Mouse (Mus musculus) hindbrain, embryonic 11.5 days (tissue): ENCODE data around the gene Gm11060. TPM values are rescaled to one million over a fixed set of nuclear protein-coding genes. Genes with fewer than 3 reads are reported as not detected.
A peak's percentile ranks its signal among the peaks of the same experiment; 100 is the strongest.

Experiments
- ATAC-seq: fragments of 200-750 bp; cut with Nextera tagmentation; 2 replicates; pipeline ENCODE4 v1.8.0; 2017; ENCODE audit warnings: mild to moderate bottlenecking, moderate TSS enrichment, moderate library complexity; ENCODE audit not compliant: low FRiP score
- DNase-seq: peaks from one replicate; pipeline ENCODE4 v3.0.0-alpha.2; 2015; ENCODE audit warnings: low spot score
- H3K27ac ChIP-seq: fragments of 300-500 bp; sonication (generic); 2 replicates; pipeline ENCODE4 v1.5.1; 2014; ENCODE audit warnings: mild to moderate bottlenecking, low read depth, low read length
- H3K27me3 ChIP-seq: fragments of 300-500 bp; sonication (generic); 2 replicates; pipeline ENCODE4 v1.6.1; 2014; ENCODE audit warnings: mild to moderate bottlenecking, low read length, moderate library complexity, mixed read lengths; ENCODE audit not compliant: control insufficient read depth, insufficient read depth
- H3K36me3 ChIP-seq: fragments of 300-500 bp; sonication (generic); 2 replicates; pipeline ENCODE4 v1.6.1; 2014; ENCODE audit warnings: mild to moderate bottlenecking, low read length, moderate library complexity, mixed read lengths; ENCODE audit not compliant: control insufficient read depth, insufficient read depth
- H3K4me1 ChIP-seq: fragments of 300-500 bp; sonication (generic); replicated peaks from 2 replicates; pipeline ENCODE4 v1.6.1; 2014; ENCODE audit warnings: low read length, mixed read lengths; ENCODE audit not compliant: control insufficient read depth, insufficient read depth
- H3K4me2 ChIP-seq: fragments of 300-500 bp; sonication (generic); replicated peaks from 2 replicates; pipeline ENCODE4 v1.6.1; 2014; ENCODE audit warnings: mild to moderate bottlenecking, low read depth, low read length
- H3K4me3 ChIP-seq: fragments of 300-500 bp; sonication (generic); 2 replicates; pipeline ENCODE4 v1.5.1; 2014; ENCODE audit warnings: low read depth, low read length
- H3K9ac ChIP-seq: fragments of 300-500 bp; sonication (generic); 2 replicates; pipeline ENCODE4 v1.6.1; 2014; ENCODE audit warnings: low read depth, low read length
- H3K9me3 ChIP-seq: fragments of 300-500 bp; sonication (generic); 2 replicates; pipeline ENCODE4 v1.6.1; 2016; ENCODE audit warnings: low read length; ENCODE audit not compliant: control insufficient read depth
- WGBS: fragments of 180-500 bp; shearing (Covaris S2); extraction: QIAGEN DNeasy Blood & Tissue Kit; methylation state at CpG from one replicate; pipeline ENCODE4 v1.1.7; 2014; 5-methylcytosine and 5-hydroxymethylcytosine counted together
- polyA plus RNA-seq: library from polyadenylated mRNA; unstranded; fragments of >200 nt; fragmentation: Nextera tagmentation; extraction: Ambion mirVana; gene quantifications from 2 replicates; pipeline ENCODE4 v1.2.1, GENCODE M21; 2014

Gene Gm11060
- polyA plus RNA-seq, 1 experiment from 2014 or later, result not detected

GRCm38 (mm10) chr2:105097294-105097953, 5.6 kb downstream of the Gm11060 start:
- no peak for ATAC-seq
- WGBS, result 89% methylated on average over 22 of the region's 22 CpGs
- H3K9ac ChIP-seq, result no peak overlapping the region
- no peak overlapping the region for H3K27ac ChIP-seq
- no peak overlapping the region for H3K4me3 ChIP-seq
- no peak for DNase-seq
- no peaks in the 10 kb centered on the region for H3K9me3 ChIP-seq
- no peaks in the 10 kb centered on the region for H3K27me3 ChIP-seq
- no peaks in the 10 kb centered on the region for H3K4me1 ChIP-seq
- H3K36me3 ChIP-seq, result no peaks in the 10 kb centered on the region
- H3K4me2 ChIP-seq, result no peak overlapping the region

GRCm38 (mm10) chr2:105099410-105099809, 7.6 kb downstream of the Gm11060 start:
- H3K9ac ChIP-seq, result no peak overlapping the region
- no peaks in the 10 kb centered on the region for H3K9me3 ChIP-seq
- no peaks in the 10 kb centered on the region for H3K36me3 ChIP-seq
- no peak overlapping the region for H3K27ac ChIP-seq
- no peaks in the 10 kb centered on the region for H3K27me3 ChIP-seq
- DNase-seq (no peak), ATAC-seq (no peak)
- H3K4me1 ChIP-seq, result no peaks in the 10 kb centered on the region
- no peak overlapping the region for H3K4me3 ChIP-seq
- 78% methylated on average over 7 of the region's 7 CpGs for WGBS
- no peak overlapping the region for H3K4me2 ChIP-seq

GRCm38 (mm10) chr2:105100541-105100940, 8.7 kb downstream of the Gm11060 start:
- H3K27ac ChIP-seq, result no peak overlapping the region
- WGBS, result 75% methylated on average over 7 of the region's 7 CpGs
- H3K9ac ChIP-seq, result no peak overlapping the region
- H3K27me3 ChIP-seq, result no peaks in the 10 kb centered on the region
- H3K9me3 ChIP-seq, result no peaks in the 10 kb centered on the region
- H3K4me3 ChIP-seq, result no peak overlapping the region
- no peak overlapping the region for H3K4me2 ChIP-seq
- no peaks in the 10 kb centered on the region for H3K36me3 ChIP-seq
- no peaks in the 10 kb centered on the region for H3K4me1 ChIP-seq
- ATAC-seq, result no peak
- no peak for DNase-seq

GRCm38 (mm10) chr2:105108703-105109158, 16.9 kb downstream of the Gm11060 start:
- DNase-seq (peak; percentile 60), ATAC-seq (peak; percentile 94)
- no peaks in the 10 kb centered on the region for H3K4me1 ChIP-seq
- H3K27me3 ChIP-seq, result peaks cover 3% of the 10 kb centered on the region
- H3K36me3 ChIP-seq, result no peaks in the 10 kb centered on the region
- 8% methylated on average over 6 of the region's 6 CpGs for WGBS
- H3K4me2 ChIP-seq, result no peak overlapping the region
- H3K9me3 ChIP-seq, result no peaks in the 10 kb centered on the region
- no peak overlapping the region for H3K27ac ChIP-seq
- H3K4me3 ChIP-seq, result no peak overlapping the region
- H3K9ac ChIP-seq, result no peak overlapping the region

GRCm38 (mm10) chr2:105114074-105114473, 22.3 kb downstream of the Gm11060 start:
- 13% methylated on average over 9 of the region's 9 CpGs for WGBS
- ATAC-seq (no peak), DNase-seq (no peak)
- Histone ChIP-seq H3K27ac (no peak overlapping the region), H3K9ac (no peak overlapping the region), H3K9me3 (no peaks in the 10 kb centered on the region), H3K4me1 (no peaks in the 10 kb centered on the region), H3K36me3 (no peaks in the 10 kb centered on the region), H3K27me3 (peaks cover 16% of the 10 kb centered on the region), H3K4me3 (no peak overlapping the region), H3K4me2 (no peak overlapping the region)

- no peak for ATAC-seq
- H3K9ac ChIP-seq, result no peak overlapping the region
Observed at GRCm38 (mm10) chr2:105117669-105118068, 25.9 kb downstream of the Gm11060 start.

GRCm38 (mm10) chr2:105122216-105122615, 30.4 kb downstream of the Gm11060 start:
- no peak overlapping the region for H3K9ac ChIP-seq
- DNase-seq (peak; percentile 65), ATAC-seq (peak; percentile 46; the same call in 1 of the 2 replicates)
- WGBS, result under 1% methylated on average over 8 of the region's 8 CpGs
- H3K36me3 ChIP-seq, result no peaks in the 10 kb centered on the region
- peaks cover 79% of the 10 kb centered on the region for H3K27me3 ChIP-seq
- 0 out of 2 replicates have a peak, but pooled peaks cover 4% of the 10 kb centered on the region for H3K4me1 ChIP-seq
- H3K4me2 ChIP-seq, result no peak overlapping the region
- H3K9me3 ChIP-seq, result no peaks in the 10 kb centered on the region
- H3K4me3 ChIP-seq, result no peak overlapping the region
- H3K27ac ChIP-seq, result no peak overlapping the region

More at GRCm38 (mm10) chr2:105117669-105118068, 25.9 kb downstream of the Gm11060 start:
- H3K9me3 ChIP-seq, result no peaks in the 10 kb centered on the region
- DNase-seq, result no peak
- 74% methylated on average over 8 of the region's 8 CpGs for WGBS
- H3K27ac ChIP-seq, result no peak overlapping the region
- peaks cover 40% of the 10 kb centered on the region for H3K27me3 ChIP-seq
- no peaks in the 10 kb centered on the region for H3K36me3 ChIP-seq
- no peaks in the 10 kb centered on the region for H3K4me1 ChIP-seq
- H3K4me3 ChIP-seq, result no peak overlapping the region
- no peak overlapping the region for H3K4me2 ChIP-seq

- H3K4me2 ChIP-seq, result no peak overlapping the region; the same call in 1 of the 2 replicates
- WGBS, result under 1% methylated on average over 27 of the region's 27 CpGs
- H3K4me3 ChIP-seq, result no peak overlapping the region
- ATAC-seq (peak; percentile 23; the same call in 1 of the 2 replicates), DNase-seq (peak; percentile 71)
- H3K9me3 ChIP-seq, result no peaks in the 10 kb centered on the region
- H3K9ac ChIP-seq, result no peak overlapping the region
- H3K27ac ChIP-seq, result no peak overlapping the region
- H3K27me3 ChIP-seq, result peaks cover 84% of the 10 kb centered on the region
- 0 out of 2 replicates have a peak, but pooled peaks cover 4% of the 10 kb centered on the region for H3K4me1 ChIP-seq
- H3K36me3 ChIP-seq, result no peaks in the 10 kb centered on the region
Observed at GRCm38 (mm10) chr2:105122886-105123285, 31.1 kb downstream of the Gm11060 start.

- 0 out of 2 replicates have a peak, but pooled peaks cover 4% of the 10 kb centered on the region for H3K4me1 ChIP-seq
- H3K36me3 ChIP-seq, result no peaks in the 10 kb centered on the region
- peaks cover 86% of the 10 kb centered on the region for H3K27me3 ChIP-seq
- H3K4me2 ChIP-seq, result no peak overlapping the region
- no peak overlapping the region for H3K9ac ChIP-seq
- ATAC-seq (no peak), DNase-seq (peak; percentile 47)
- H3K4me3 ChIP-seq, result no peak overlapping the region
- H3K27ac ChIP-seq, result no peak overlapping the region
- H3K9me3 ChIP-seq, result no peaks in the 10 kb centered on the region
- 4% methylated on average over 8 of the region's 8 CpGs for WGBS
Observed at GRCm38 (mm10) chr2:105123431-105123830, 31.6 kb downstream of the Gm11060 start.
